Mouse (Mus musculus): ENCODE measurements at regions not wholly inside any gene's neighbourhood (a gene's known extent, or its start where the extent isn't known, plus 50 kb on each side); places are given as distances from the start of the nearest gene placed in this dataset.

DNA sequence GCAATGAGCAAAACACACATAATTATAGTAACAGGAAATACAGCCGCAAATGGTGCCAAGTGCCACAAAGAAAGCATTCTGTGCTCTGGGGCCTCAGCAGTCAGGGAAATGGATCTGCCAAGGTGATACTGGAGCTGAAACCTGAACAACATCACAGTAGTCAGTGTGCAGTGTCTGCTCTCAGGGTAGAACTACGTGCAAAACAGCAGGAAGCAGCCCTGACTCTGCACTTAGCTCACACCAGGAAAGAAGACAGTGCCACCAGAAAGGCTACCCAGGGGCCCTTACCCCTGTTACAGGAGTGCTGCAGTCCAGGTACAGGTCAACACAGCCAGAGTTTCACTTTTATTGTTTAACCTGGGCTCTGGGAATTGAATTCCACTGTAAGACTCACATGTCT lies 54.0 kb upstream of the Tbl1xr1 start:
- TF ChIP-seq EP300 (IDR thresholded peaks at IDR 0.05; ENCODE audit: insufficient read depth, low read depth, low read length) (no peak), CTCF (IDR thresholded peaks at IDR 0.05) (no peak), POLR2A (IDR thresholded peaks at IDR 0.05; ENCODE audit: insufficient read depth, low read depth, low read length) (no peak)
